Mouse (Mus musculus) thymus, adult 2 months (tissue): Measurements from ENCODE around the gene Cyb5r1.

Experiments used
- CTCF ChIP-seq: fragments of 200-500 bp; IDR thresholded peaks from 2 replicates; pipeline ENCODE4 v1.5.1; 2012; ENCODE audit warnings: mild to moderate bottlenecking, control low read depth, low read length, moderate library complexity, borderline replicate concordance; ENCODE audit not compliant: control insufficient read depth, poor library complexity, insufficient read depth; ENCODE audit errors: extremely low read depth
- POLR2A ChIP-seq: fragments of 200-500 bp; IDR thresholded peaks from 2 replicates; pipeline ENCODE4 v1.6.1; 2012; ENCODE audit warnings: mild to moderate bottlenecking, low read length, control low read depth, moderate library complexity; ENCODE audit not compliant: control insufficient read depth, poor library complexity, insufficient read depth; ENCODE audit errors: extremely low read depth

- peak; percentile 56; the same call in 1 of the 2 replicates for TF ChIP-seq CTCF
- 0 out of 2 replicates have a peak, but pooled peaks have one; percentile 30 for TF ChIP-seq POLR2A
Observed at GRCm38 (mm10) chr1:134405509-134406413, at the start of gene Cyb5r1.
